Mouse (Mus musculus) embryonic facial prominence, embryonic 13.5 days (tissue): ENCODE results near the gene Disc1. TPM values are rescaled to one million over a fixed set of nuclear protein-coding genes. Genes with fewer than 3 reads are reported as not detected.

Experiments
- ATAC-seq: fragments of 200-750 bp; cut with Nextera tagmentation; 2 replicates; pipeline ENCODE4 v1.8.0; 2017; ENCODE audit warnings: low read depth; ENCODE audit not compliant: insufficient number of reproducible peaks, insufficient read depth, low FRiP score, low TSS enrichment
- H3K27ac ChIP-seq: fragments of 300-500 bp; sonication (generic); 2 replicates; pipeline ENCODE4 v1.5.1; 2015; ENCODE audit warnings: moderate library complexity, mild to moderate bottlenecking, inconsistent platforms
- H3K27me3 ChIP-seq: fragments of 300-500 bp; sonication (generic); 2 replicates; pipeline ENCODE4 v1.6.1; 2015; ENCODE audit warnings: mild to moderate bottlenecking, inconsistent platforms
- H3K36me3 ChIP-seq: fragments of 300-500 bp; sonication (generic); 2 replicates; pipeline ENCODE4 v1.6.1; 2015; ENCODE audit warnings: mild to moderate bottlenecking, inconsistent platforms
- H3K4me1 ChIP-seq: fragments of 300-500 bp; sonication (generic); 2 replicates; pipeline ENCODE4 v1.6.1; 2015; ENCODE audit warnings: inconsistent platforms
- H3K4me2 ChIP-seq: fragments of 300-500 bp; sonication (generic); 2 replicates; pipeline ENCODE4 v1.6.1; 2015; ENCODE audit warnings: moderate library complexity, mild to moderate bottlenecking, inconsistent platforms
- H3K4me3 ChIP-seq: fragments of 300-500 bp; sonication (generic); 2 replicates; pipeline ENCODE4 v1.5.1; 2015; ENCODE audit warnings: mild to moderate bottlenecking, inconsistent platforms
- H3K9ac ChIP-seq: fragments of 300-500 bp; sonication (generic); 2 replicates; pipeline ENCODE4 v1.6.1; 2015; ENCODE audit warnings: mild to moderate bottlenecking, inconsistent platforms
- H3K9me3 ChIP-seq: fragments of 300-500 bp; sonication (generic); 2 replicates; pipeline ENCODE4 v1.6.1; 2016; ENCODE audit warnings: inconsistent platforms
- WGBS: fragments of 180-500 bp; shearing (Covaris S2); methylation state at CpG from one replicate; pipeline ENCODE4 v1.1.7; 2015; ENCODE audit warnings: mixed read lengths; 5-methylcytosine and 5-hydroxymethylcytosine counted together
- microRNA-seq: library from miRNA; unstranded; fragments of <30 nt; microRNA quantifications from one replicate; pipeline ENCODE4, GENCODE M21; 2016
- polyA plus RNA-seq: library from polyadenylated mRNA; unstranded; fragments of >200 nt; fragmentation: Nextera tagmentation; extraction: Ambion mirVana; gene quantifications from 2 replicates; pipeline ENCODE4 v1.2.1, GENCODE M21; 2015

Gene Disc1
- polyA plus RNA-seq, 1 experiment from 2014 or later = 3.3 TPM

- ATAC-seq = no peak
- no peaks in the 10 kb centered on the region; the same call in 1 of the 2 replicates for H3K27me3 ChIP-seq
- 7% methylated on average over 4 of the region's 4 CpGs for WGBS
- no peak overlapping the region for H3K9ac ChIP-seq
- H3K27ac ChIP-seq = no peak overlapping the region; the same call in 1 of the 2 replicates
- no peaks in the 10 kb centered on the region for H3K36me3 ChIP-seq
- no peaks in the 10 kb centered on the region for H3K9me3 ChIP-seq
- no peak overlapping the region for H3K4me3 ChIP-seq
- no peak overlapping the region for H3K4me2 ChIP-seq
- peaks cover 34% of the 10 kb centered on the region for H3K4me1 ChIP-seq
These were observed 245.3 kb downstream of the Disc1 start for GRCm38 (mm10) chr8:125299248-125299647.

GRCm38 (mm10) chr8:125301931-125302361 is 248.0 kb downstream of the Disc1 start:
- WGBS = 49% methylated on average over 8 of the region's 8 CpGs
- Histone ChIP-seq H3K27me3 (no peaks in the 10 kb centered on the region; the same call in 1 of the 2 replicates), H3K36me3 (no peaks in the 10 kb centered on the region), H3K27ac (no peak overlapping the region), H3K9me3 (peaks cover 6% of the 10 kb centered on the region; the same call in 1 of the 2 replicates), H3K9ac (no peak overlapping the region), H3K4me3 (no peak overlapping the region), H3K4me1 (peaks cover 35% of the 10 kb centered on the region), H3K4me2 (no peak overlapping the region)
- ATAC-seq = no peak

GRCm38 (mm10) chr8:125306665-125307064 is 252.7 kb downstream of the Disc1 start:
- H3K27ac ChIP-seq = no peak overlapping the region
- H3K27me3 ChIP-seq = no peaks in the 10 kb centered on the region
- H3K4me1 ChIP-seq = peaks cover 40% of the 10 kb centered on the region
- no peak overlapping the region for H3K9ac ChIP-seq
- 71% methylated on average over 10 of the region's 10 CpGs for WGBS
- peaks cover 6% of the 10 kb centered on the region; the same call in 1 of the 2 replicates for H3K9me3 ChIP-seq
- ATAC-seq = no peak
- H3K4me2 ChIP-seq = no peak overlapping the region
- no peaks in the 10 kb centered on the region for H3K36me3 ChIP-seq
- H3K4me3 ChIP-seq = no peak overlapping the region

DNA sequence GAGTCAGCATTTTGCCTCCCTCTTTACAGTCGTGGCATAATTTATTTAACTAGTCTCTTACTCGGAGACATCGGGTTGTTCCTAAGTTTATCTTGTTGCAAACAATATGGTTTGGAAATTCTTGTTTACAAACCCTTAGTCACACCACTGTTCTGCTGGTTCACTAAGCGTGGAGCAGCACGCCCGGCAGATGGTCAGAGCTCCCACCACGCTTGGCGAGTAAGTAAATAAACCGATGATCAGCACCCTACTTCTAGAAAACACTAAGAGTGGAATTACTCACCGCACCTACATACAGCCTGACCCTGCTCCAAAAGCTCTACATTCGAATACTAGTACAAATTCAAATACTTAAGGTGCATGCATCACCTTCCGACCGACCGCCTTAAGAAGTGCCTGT is 256.0 kb downstream of the Disc1 start:
- Histone ChIP-seq H3K27ac (no peak overlapping the region), H3K4me2 (no peak overlapping the region), H3K36me3 (no peaks in the 10 kb centered on the region), H3K27me3 (peaks cover 5% of the 10 kb centered on the region; the same call in 1 of the 2 replicates), H3K9ac (no peak overlapping the region), H3K9me3 (peaks cover under 1% of the 10 kb centered on the region; the same call in 1 of the 2 replicates), H3K4me3 (no peak overlapping the region), H3K4me1 (peaks cover 35% of the 10 kb centered on the region)
- no peak for ATAC-seq
- 76% methylated on average over 14 of the region's 14 CpGs for WGBS

Small RNAs within 50 kb of the gene (microRNA-seq; reads per million reads assigned to microRNA genes)
- not detected for gene Gm22197

Other genes with a start within 250 kb of the Disc1 start
- 91.6 and 94.7 TPM in 2 replicates for gene Gnpat, start 191.2 kb upstream of the Disc1 start, polyA plus RNA-seq
- 52.7 and 53.9 TPM in 2 replicates for gene 2810004N23Rik, start 191.1 kb upstream of the Disc1 start, polyA plus RNA-seq
- 9.4 and 9.9 TPM in 2 replicates for gene Exoc8, start 156.5 kb upstream of the Disc1 start, polyA plus RNA-seq
- 10.4 and 10.7 TPM in 2 replicates for gene Sprtn, start 156.3 kb upstream of the Disc1 start, polyA plus RNA-seq
- 15.0 and 16.3 TPM in 2 replicates for gene Egln1, start 104.9 kb upstream of the Disc1 start, polyA plus RNA-seq
- gene Tsnax, start 41.2 kb upstream of the Disc1 start, polyA plus RNA-seq = 136 and 149 TPM in 2 replicates